Mouse (Mus musculus) large intestine, adult 2 months (tissue): Measurements from ENCODE around the gene Abhd4. TPM values are rescaled to one million over a fixed set of nuclear protein-coding genes. Genes with fewer than 3 reads are reported as not detected.
A peak's percentile ranks its signal among the peaks of the same experiment; 100 is the strongest.

Experiments
- DNase-seq: peaks from one replicate; pipeline ENCODE4 v3.0.0-alpha.2; 2012; ENCODE audit warnings: low read depth, low spot score
- WGBS: fragments of 180-500 bp; shearing (Covaris S2); methylation state at CpG from one replicate; pipeline ENCODE4 v1.1.7; 2018; 5-methylcytosine and 5-hydroxymethylcytosine counted together
- polyA plus RNA-seq: library from polyadenylated mRNA; depleted of rRNA; stranded (reverse); fragments of >200 nt; gene quantifications from 2 replicates; pipeline ENCODE4 v1.2.3, GENCODE M21; 2012; rRNA removed

Gene Abhd4
- 36.9 and 54.5 TPM in 2 replicates for polyA plus RNA-seq

- DNase-seq: peak; percentile 96
- WGBS: under 1% methylated on average over 39 of the region's 39 CpGs
Measured at GRCm38 (mm10) chr14:54253741-54254291, at the start of gene Abhd4, which contains the start of gene Dad1. Abhd4 (plus strand) TSS chr14:54254188. Dad1 (minus strand) TSS chr14:54254104.

GRCm38 (mm10) chr14:54204311-54204710 is 49.7 kb upstream of the Abhd4 start:
- 80% methylated on average over 8 of the region's 8 CpGs for WGBS
- DNase-seq: no peak

- no peak for DNase-seq
- WGBS: 82% methylated on average over 4 of the region's 4 CpGs
Measured at GRCm38 (mm10) chr14:54204786-54205185, 49.2 kb upstream of the Abhd4 start.

- DNase-seq: no peak
- 69% methylated on average over 6 of the region's 6 CpGs for WGBS
Measured at GRCm38 (mm10) chr14:54205904-54206303, 48.1 kb upstream of the Abhd4 start.

- no peak for DNase-seq
- WGBS: 62% methylated on average over 5 of the region's 5 CpGs
Measured at GRCm38 (mm10) chr14:54206309-54206708, 47.7 kb upstream of the Abhd4 start.

- 56% methylated on average over 15 of the region's 15 CpGs for WGBS
- no peak for DNase-seq
Measured at GRCm38 (mm10) chr14:54206750-54207550, 47.0 kb upstream of the Abhd4 start.

GRCm38 (mm10) chr14:54207924-54208323 is 46.1 kb upstream of the Abhd4 start:
- DNase-seq: no peak
- 68% methylated on average over 5 of the region's 5 CpGs for WGBS

- no peak for DNase-seq
- 89% methylated on average over 6 of the region's 6 CpGs for WGBS
Measured at GRCm38 (mm10) chr14:54208741-54209140, 45.2 kb upstream of the Abhd4 start.

- no peak for DNase-seq
- 79% methylated on average over 5 of the region's 5 CpGs for WGBS
Measured at GRCm38 (mm10) chr14:54209932-54210331, 44.1 kb upstream of the Abhd4 start.

- DNase-seq: no peak
- 78% methylated on average over 2 of the region's 2 CpGs for WGBS
Measured at GRCm38 (mm10) chr14:54210401-54210800, 43.6 kb upstream of the Abhd4 start.

GRCm38 (mm10) chr14:54211199-54211598 is 42.8 kb upstream of the Abhd4 start:
- 96% methylated on average over 8 of the region's 8 CpGs for WGBS

GRCm38 (mm10) chr14:54211755-54212154 is 42.2 kb upstream of the Abhd4 start:
- WGBS: 92% methylated on average over 5 of the region's 5 CpGs
- DNase-seq: no peak

More at GRCm38 (mm10) chr14:54211199-54211598, 42.8 kb upstream of the Abhd4 start:
- DNase-seq: no peak

GRCm38 (mm10) chr14:54213734-54214133 is 40.3 kb upstream of the Abhd4 start:
- DNase-seq: no peak
- WGBS: 78% methylated on average over 2 of the region's 2 CpGs

- DNase-seq: no peak
- WGBS: 49% methylated on average over 2 of the region's 2 CpGs
Measured at GRCm38 (mm10) chr14:54214477-54214876, 39.5 kb upstream of the Abhd4 start.

GRCm38 (mm10) chr14:54214901-54215300 is 39.1 kb upstream of the Abhd4 start:
- 70% methylated on average over 10 of the region's 10 CpGs for WGBS
- DNase-seq: no peak

GRCm38 (mm10) chr14:54216126-54216525 is 37.9 kb upstream of the Abhd4 start:
- WGBS: 55% methylated on average over 7 of the region's 7 CpGs
- no peak for DNase-seq

GRCm38 (mm10) chr14:54218233-54218632 is 35.8 kb upstream of the Abhd4 start:
- 68% methylated on average over 1 of the region's 1 CpGs for WGBS

GRCm38 (mm10) chr14:54218721-54219120 is 35.3 kb upstream of the Abhd4 start:
- 88% methylated on average over 9 of the region's 9 CpGs for WGBS
- no peak for DNase-seq

More at GRCm38 (mm10) chr14:54218233-54218632, 35.8 kb upstream of the Abhd4 start:
- no peak for DNase-seq

- no peak for DNase-seq
- WGBS: 68% methylated on average over 8 of the region's 8 CpGs
Measured at GRCm38 (mm10) chr14:54219256-54219655, 34.7 kb upstream of the Abhd4 start.

GRCm38 (mm10) chr14:54219849-54220248 is 34.1 kb upstream of the Abhd4 start:
- WGBS: 70% methylated on average over 7 of the region's 7 CpGs
- no peak for DNase-seq
